In genomic region chr8:106610958-106611640, GRCm38 (mm10) we compare ENCODE assay signal across 13 mouse cellular contexts. TPM values are rescaled to one million over a fixed set of nuclear protein-coding genes. Genes with fewer than 3 reads are reported as not detected.
DNase-seq lines count a peak whose midpoint lies in the region; ATAC-seq and TF ChIP-seq lines count a peak whose summit lies in the region.
"Had no signal": no experiment of that assay in that cellular context is flagged by ENCODE, and none has a peak within 500 bp of the region (broad histone marks: within the 10 kb centered on the region; RNA-seq: fewer than 3 reads in every experiment).

No protein-coding gene starts in this region.

- TF ChIP-seq POLR2A in bone marrow macrophage, adult 2 months (IDR thresholded peaks at IDR 0.05; ENCODE audit: borderline replicate concordance, low read depth, low read length): no peak

- 63% methylated on average over 9 of the region's 9 CpGs for WGBS in kidney, embryonic 14.5 days
- 47% methylated on average over 9 of the region's 9 CpGs for WGBS in lung, embryonic 16.5 days
- WGBS in hindbrain, embryonic 14.5 days: 67% methylated on average over 9 of the region's 9 CpGs
- 74% methylated on average over 9 of the region's 9 CpGs for WGBS in midbrain, postnatal 0 days

- H3K4me2 ChIP-seq in kidney, embryonic 14.5 days (replicated peaks; ENCODE audit: low read depth, low read length): no peak overlapping the region
- peak overlapping the region; percentile 7; the same call in 1 of the 2 replicates for H3K4me2 ChIP-seq in lung, embryonic 16.5 days (ENCODE audit: low read depth, low read length)
- no peak overlapping the region for H3K4me2 ChIP-seq in hindbrain, embryonic 14.5 days (replicated peaks)
- no peak overlapping the region for H3K4me2 ChIP-seq in midbrain, postnatal 0 days (ENCODE audit: low read depth, low read length, poor library complexity, severe bottlenecking)
- H3K4me2 ChIP-seq: heart, embryonic 11.5 days had no signal

- no peak overlapping the region for H3K9ac ChIP-seq in kidney, embryonic 14.5 days (ENCODE audit: low read depth, low read length)
- no peak overlapping the region for H3K9ac ChIP-seq in lung, embryonic 16.5 days (ENCODE audit: low read length)
- H3K9ac ChIP-seq in hindbrain, embryonic 14.5 days: no peak overlapping the region
- no peak overlapping the region for H3K9ac ChIP-seq in midbrain, postnatal 0 days (replicated peaks; ENCODE audit: low read length, poor library complexity, severe bottlenecking)

- peaks cover 22% of the 10 kb centered on the region for H3K4me1 ChIP-seq in bone marrow macrophage, adult 2 months (ENCODE audit: control insufficient read depth, insufficient read depth, low read length)
- 0 out of 2 replicates have a peak, but pooled peaks cover 4% of the 10 kb centered on the region for H3K4me1 ChIP-seq in kidney, embryonic 14.5 days (ENCODE audit: control insufficient read depth, insufficient read depth, low read length)
- H3K4me1 ChIP-seq in lung, embryonic 16.5 days (replicated peaks; ENCODE audit: control insufficient read depth, insufficient read depth, low read length): peaks cover 30% of the 10 kb centered on the region
- no peaks in the 10 kb centered on the region for H3K4me1 ChIP-seq in hindbrain, embryonic 14.5 days (replicated peaks; ENCODE audit: control insufficient read depth, insufficient read depth, low read length)
- H3K4me1 ChIP-seq in midbrain, postnatal 0 days (ENCODE audit: insufficient read depth, low read length): no peaks in the 10 kb centered on the region

- peaks cover 1% of the 10 kb centered on the region; the same call in 1 of the 2 replicates for H3K27me3 ChIP-seq in kidney, embryonic 14.5 days (ENCODE audit: control insufficient read depth, insufficient read depth, low read length)
- H3K27me3 ChIP-seq in lung, embryonic 16.5 days (ENCODE audit: control insufficient read depth, insufficient read depth, low read depth, low read length): no peaks in the 10 kb centered on the region; the same call in 1 of the 2 replicates
- peaks cover 15% of the 10 kb centered on the region for H3K27me3 ChIP-seq in hindbrain, embryonic 14.5 days (ENCODE audit: control insufficient read depth, insufficient read depth, low read length)
- H3K27me3 ChIP-seq in midbrain, postnatal 0 days (ENCODE audit: insufficient read depth, low read length): no peaks in the 10 kb centered on the region; the same call in 1 of the 2 replicates

- ATAC-seq in kidney, embryonic 14.5 days (ENCODE audit: low FRiP score, low TSS enrichment): no peak
- ATAC-seq in lung, embryonic 16.5 days (ENCODE audit: low read depth): peak; percentile 80
- ATAC-seq in hindbrain, embryonic 14.5 days (ENCODE audit: low FRiP score): no peak
- ATAC-seq in midbrain, postnatal 0 days (ENCODE audit: low FRiP score): no peak
- ATAC-seq: CD4-positive, CD25-positive, alpha-beta regulatory T cell, adult 4 months had no signal

- no peak for TF ChIP-seq CTCF in bone marrow macrophage, adult 2 months (IDR thresholded peaks at IDR 0.05; ENCODE audit: low read depth, low read length)
- TF ChIP-seq CTCF in midbrain, postnatal 0 days (IDR thresholded peaks at IDR 0.05): no peak

- no peaks in the 10 kb centered on the region for H3K9me3 ChIP-seq in kidney, embryonic 14.5 days (ENCODE audit: control insufficient read depth, low read length)
- H3K9me3 ChIP-seq in lung, embryonic 16.5 days (ENCODE audit: control insufficient read depth, low read length): no peaks in the 10 kb centered on the region
- H3K9me3 ChIP-seq in hindbrain, embryonic 14.5 days (ENCODE audit: control insufficient read depth, low read length): no peaks in the 10 kb centered on the region
- H3K9me3 ChIP-seq in midbrain, postnatal 0 days (ENCODE audit: low read length): no peaks in the 10 kb centered on the region

- no peaks in the 10 kb centered on the region for H3K36me3 ChIP-seq in kidney, embryonic 14.5 days (ENCODE audit: control insufficient read depth, insufficient read depth, low read length)
- no peaks in the 10 kb centered on the region for H3K36me3 ChIP-seq in lung, embryonic 16.5 days (ENCODE audit: control insufficient read depth, insufficient read depth, low read length)
- H3K36me3 ChIP-seq in hindbrain, embryonic 14.5 days (replicated peaks; ENCODE audit: control insufficient read depth, insufficient read depth): no peaks in the 10 kb centered on the region
- no peaks in the 10 kb centered on the region for H3K36me3 ChIP-seq in midbrain, postnatal 0 days (ENCODE audit: insufficient read depth, low read length)

- peak; percentile 53 for DNase-seq in 416B (ENCODE audit: low read depth)
- no peak for DNase-seq in hindbrain, embryonic 14.5 days (ENCODE audit: low spot score)
- DNase-seq in heart, postnatal 4 days: no peak
- no peak for DNase-seq in gastrocnemius, adult 8-10 months (ENCODE audit: low spot score in 2 of 2)
- DNase-seq in midbrain, postnatal 0 days (ENCODE audit: low spot score): no peak
- DNase-seq: cerebellum, adult 11-12 months; right cerebral cortex, adult 18-20 months had no signal

- H3K4me3 ChIP-seq in bone marrow macrophage, adult 2 months (ENCODE audit: insufficient read depth, low read length): no peak overlapping the region
- H3K4me3 ChIP-seq in kidney, embryonic 14.5 days (ENCODE audit: low read length): no peak overlapping the region
- no peak overlapping the region for H3K4me3 ChIP-seq in lung, embryonic 16.5 days (ENCODE audit: low read length)
- H3K4me3 ChIP-seq in hindbrain, embryonic 14.5 days (replicated peaks; ENCODE audit: low read length): no peak overlapping the region
- no peak overlapping the region for H3K4me3 ChIP-seq in midbrain, postnatal 0 days (ENCODE audit: low read depth, low read length)
- H3K4me3 ChIP-seq: myocyte had no signal

- H3K27ac ChIP-seq in bone marrow macrophage, adult 2 months (ENCODE audit: insufficient read depth, low read depth, low read length): peak overlapping the region; percentile 47
- H3K27ac ChIP-seq in kidney, embryonic 14.5 days (ENCODE audit: low read depth, low read length): peak overlapping the region; percentile 56; the same call in 1 of the 2 replicates
- H3K27ac ChIP-seq in lung, embryonic 16.5 days (ENCODE audit: low read length): peak overlapping the region; percentile 90
- H3K27ac ChIP-seq in hindbrain, embryonic 14.5 days: no peak overlapping the region
- H3K27ac ChIP-seq in midbrain, postnatal 0 days (ENCODE audit: low read depth, low read length): no peak overlapping the region

RNA-seq across cellular contexts. Expression of gene Cdh1, which starts 7.9 kb away (rescaled TPM):
- polyA plus RNA-seq in bone marrow macrophage, adult 2 months (2012; ENCODE audit: insufficient read depth, insufficient read length, missing spikeins): 0.12 TPM in 1 of 2 replicates, not detected in the other
- 31.5 and 88.4 TPM in 2 replicates for polyA plus RNA-seq in kidney, embryonic 14.5 days (2014; fragmentation: Nextera tagmentation; extraction: Ambion mirVana)
- 157 and 162 TPM in 2 replicates for polyA plus RNA-seq in lung, embryonic 16.5 days (2015; fragmentation: Nextera tagmentation; extraction: Ambion mirVana)
- 1.5 and 2.6 TPM in 2 replicates for polyA plus RNA-seq in hindbrain, embryonic 14.5 days (2014; fragmentation: Nextera tagmentation; extraction: Ambion mirVana)
- total RNA-seq in heart, postnatal 4 days (2021): under 1 TPM; 0.10 to 0.23 TPM
- under 1 TPM; 0.11 to 0.38 (median 0.31) TPM for total RNA-seq in gastrocnemius, adult 8-10 months (2022)
- total RNA-seq in midbrain, postnatal 0 days (2014; rRNA removed): 7.9 and 8.8 TPM in 2 replicates
- 6.4 and 6.9 TPM in 2 replicates for polyA plus RNA-seq in midbrain, postnatal 0 days (2015; fragmentation: Nextera tagmentation; extraction: Ambion mirVana)

RNA-seq across cellular contexts. Expression of gene Gm10073, which starts 37.8 kb away (rescaled TPM):
- 54.5 and 99.5 TPM in 2 replicates for polyA plus RNA-seq in bone marrow macrophage, adult 2 months (2012; ENCODE audit: insufficient read depth, insufficient read length, missing spikeins)
- 11.5 and 11.6 TPM in 2 replicates for polyA plus RNA-seq in kidney, embryonic 14.5 days (2014; fragmentation: Nextera tagmentation; extraction: Ambion mirVana)
- 10.5 and 19.9 TPM in 2 replicates for polyA plus RNA-seq in lung, embryonic 16.5 days (2015; fragmentation: Nextera tagmentation; extraction: Ambion mirVana)
- polyA plus RNA-seq in hindbrain, embryonic 14.5 days (2014; fragmentation: Nextera tagmentation; extraction: Ambion mirVana): 5.8 and 7.5 TPM in 2 replicates
- total RNA-seq in heart, postnatal 4 days (2021): 100 to 1,000 TPM; 125 to 128 TPM
- total RNA-seq in gastrocnemius, adult 8-10 months (2022): 100 to 1,000 TPM in 3 of 4 experiments, 10 to 100 TPM in 1; 99.2 to 128 (median 106) TPM
- total RNA-seq in midbrain, postnatal 0 days (2014; rRNA removed): 26.8 and 46.4 TPM in 2 replicates
- polyA plus RNA-seq in midbrain, postnatal 0 days (2015; fragmentation: Nextera tagmentation; extraction: Ambion mirVana): 4.9 and 6.0 TPM in 2 replicates

Comparison
In these comparisons a context has a peak if more than half of its experiments do, and no peak if none do; other contexts are left out.
1. H3K27ac ChIP-seq: peak in bone marrow macrophage, adult 2 months (single experiment), kidney, embryonic 14.5 days (single experiment) and lung, embryonic 16.5 days (single experiment); none in hindbrain, embryonic 14.5 days (single experiment) and midbrain, postnatal 0 days (single experiment).